Mouse (Mus musculus): Measurements from ENCODE around the gene Wdr44.

- no peak for TF ChIP-seq CTCF (IDR thresholded peaks at IDR 0.05; ENCODE audit: low read depth)
- no peak for TF ChIP-seq EP300 (optimal IDR thresholded peaks at IDR 0.05)
These were observed 61.8 kb downstream of the Wdr44 start for GRCm38 (mm10) chrX:23754671-23755070.

Measured in stomach, postnatal 0 days (tissue).